Mouse (Mus musculus) spleen, adult 2 months (tissue): ENCODE data around the gene Sgip1. TPM values are rescaled to one million over a fixed set of nuclear protein-coding genes. Genes with fewer than 3 reads are reported as not detected.

ENCODE experiments used
- DNase-seq, 2 experiments: peaks; one replicate each; pipeline versions ENCODE4 v3.0.0 to v3.0.0-alpha.2; 2012 to 2021; ENCODE audit warnings: low spot score in 2 of 2, low read depth in 1 of 2
- H3K27ac ChIP-seq: fragments of 200-500 bp; 2 replicates; pipeline ENCODE4 v1.5.1; 2012; ENCODE audit warnings: low read length, inconsistent platforms; ENCODE audit not compliant: insufficient read depth
- H3K27me3 ChIP-seq: fragments of 200-500 bp; 2 replicates; pipeline ENCODE4 v1.6.1; 2012; ENCODE audit warnings: mild to moderate bottlenecking, moderate library complexity, low read length, inconsistent platforms; ENCODE audit not compliant: control insufficient read depth, insufficient read depth
- H3K36me3 ChIP-seq: fragments of 200-500 bp; 2 replicates; pipeline ENCODE4 v1.6.1; 2012; ENCODE audit warnings: mild to moderate bottlenecking, low read length, inconsistent platforms; ENCODE audit not compliant: control insufficient read depth, insufficient read depth
- H3K4me1 ChIP-seq: fragments of 200-500 bp; 2 replicates; pipeline ENCODE4 v1.6.1; 2011; ENCODE audit warnings: inconsistent platforms; ENCODE audit not compliant: control insufficient read depth, insufficient read depth, insufficient read length
- H3K4me3 ChIP-seq: fragments of 200-500 bp; 2 replicates; pipeline ENCODE4 v1.5.1; 2011; ENCODE audit warnings: mild to moderate bottlenecking, inconsistent platforms; ENCODE audit not compliant: insufficient read depth, insufficient read length; ENCODE audit errors: extremely low read depth
- CTCF ChIP-seq: fragments of 200-500 bp; IDR thresholded peaks from 2 replicates; pipeline ENCODE4 v1.5.1; 2011; ENCODE audit warnings: mild to moderate bottlenecking, inconsistent platforms; ENCODE audit not compliant: insufficient read depth, insufficient read length, insufficient replicate concordance; ENCODE audit errors: extremely low read depth
- POLR2A ChIP-seq: fragments of 200-500 bp; IDR thresholded peaks from 2 replicates; pipeline ENCODE4 v1.6.1; 2011; ENCODE audit warnings: low read depth, low read length, inconsistent platforms
- WGBS: fragments of 180-500 bp; shearing (Covaris S2); methylation state at CpG from one replicate; pipeline ENCODE4 v1.1.7; 2018; 5-methylcytosine and 5-hydroxymethylcytosine counted together
- polyA plus RNA-seq: library from polyadenylated mRNA; depleted of rRNA; stranded (reverse); fragments of >200 nt; gene quantifications from 2 replicates; pipeline ENCODE4 v1.2.3, GENCODE M21; 2012

Gene Sgip1
- polyA plus RNA-seq, 1 experiment = 0.60 TPM

DNA sequence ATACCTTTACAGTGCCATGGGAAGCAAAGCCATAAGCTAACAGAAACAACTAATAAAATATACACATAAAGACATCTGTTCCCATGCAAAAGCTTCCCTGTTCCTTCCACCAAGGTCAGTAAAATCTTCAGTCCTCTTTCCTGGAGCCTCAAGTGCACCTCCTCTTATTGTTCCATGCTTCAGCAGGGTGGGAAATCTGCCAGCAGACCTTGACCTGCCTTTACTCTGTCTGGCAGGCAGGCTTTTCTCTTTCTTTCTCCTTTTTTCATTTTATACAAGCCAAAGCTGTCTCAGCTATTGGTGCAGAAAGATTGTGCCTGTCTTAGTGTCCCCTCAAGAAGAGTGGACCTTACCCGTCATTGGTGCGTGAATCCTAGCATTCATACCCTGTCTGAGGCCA, 154.8 kb downstream of the Sgip1 start:
- TF ChIP-seq POLR2A (no peak), CTCF (no peak)
- no peak for DNase-seq

DNA sequence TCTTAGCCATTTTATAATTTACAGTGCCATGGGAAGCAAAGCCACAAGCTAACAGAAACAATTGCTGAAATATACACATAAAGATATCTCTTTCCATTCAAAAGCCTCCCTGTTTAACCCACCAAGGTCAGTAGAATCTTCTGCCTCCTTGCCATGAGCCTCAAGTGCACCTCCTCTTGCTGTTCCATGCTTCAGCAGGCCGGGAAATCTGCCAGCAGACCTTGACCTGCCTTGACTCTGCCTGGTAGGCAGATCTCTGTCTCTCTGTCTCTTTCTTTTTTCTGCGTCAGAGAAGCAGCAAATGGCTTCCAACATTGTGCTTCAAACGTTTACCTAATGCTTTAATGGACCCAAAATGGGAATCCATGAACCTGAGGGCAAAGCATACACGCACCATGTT, 157.9 kb downstream of the Sgip1 start:
- no peak for DNase-seq
- no peaks in the 10 kb centered on the region for H3K4me1 ChIP-seq
- H3K36me3 ChIP-seq = no peaks in the 10 kb centered on the region
- no peak overlapping the region for H3K4me3 ChIP-seq
- 87% methylated on average over 4 of the region's 4 CpGs for WGBS
- TF ChIP-seq CTCF (no peak), POLR2A (no peak)
- no peaks in the 10 kb centered on the region for H3K27me3 ChIP-seq
- no peak overlapping the region for H3K27ac ChIP-seq

More for the DNA sequence above, 154.8 kb downstream of the Sgip1 start:
- H3K36me3 ChIP-seq = no peaks in the 10 kb centered on the region
- no peaks in the 10 kb centered on the region for H3K4me1 ChIP-seq
- H3K27ac ChIP-seq = no peak overlapping the region
- H3K27me3 ChIP-seq = no peaks in the 10 kb centered on the region
- H3K4me3 ChIP-seq = no peak overlapping the region
- WGBS = 88% methylated on average over 2 of the region's 2 CpGs

DNA sequence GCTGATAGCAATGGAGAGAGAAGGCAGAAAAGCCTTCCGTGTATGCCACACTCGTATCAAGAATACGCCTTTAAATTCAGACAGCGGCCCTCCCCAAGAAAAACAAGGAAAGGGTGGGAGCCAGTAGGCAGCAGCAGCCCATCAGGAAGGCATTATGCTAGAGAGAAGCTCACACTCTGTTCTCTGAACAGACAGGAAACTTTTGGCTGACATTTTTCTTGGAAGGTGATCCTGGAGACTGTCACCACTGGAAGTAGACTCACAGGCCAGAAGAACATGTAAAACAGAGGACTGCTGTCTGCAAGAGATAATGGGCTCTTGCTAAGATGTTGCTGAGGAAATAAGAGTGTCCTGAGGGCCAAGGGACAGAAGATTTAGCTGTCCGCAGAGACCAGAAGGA, 158.6 kb downstream of the Sgip1 start:
- no peak for DNase-seq
- Histone ChIP-seq H3K4me1 (no peaks in the 10 kb centered on the region), H3K27me3 (no peaks in the 10 kb centered on the region), H3K27ac (no peak overlapping the region), H3K36me3 (no peaks in the 10 kb centered on the region), H3K4me3 (no peak overlapping the region)
- TF ChIP-seq CTCF = no peak
- TF ChIP-seq POLR2A = no peak
- 91% methylated on average over 5 of the region's 5 CpGs for WGBS

DNA sequence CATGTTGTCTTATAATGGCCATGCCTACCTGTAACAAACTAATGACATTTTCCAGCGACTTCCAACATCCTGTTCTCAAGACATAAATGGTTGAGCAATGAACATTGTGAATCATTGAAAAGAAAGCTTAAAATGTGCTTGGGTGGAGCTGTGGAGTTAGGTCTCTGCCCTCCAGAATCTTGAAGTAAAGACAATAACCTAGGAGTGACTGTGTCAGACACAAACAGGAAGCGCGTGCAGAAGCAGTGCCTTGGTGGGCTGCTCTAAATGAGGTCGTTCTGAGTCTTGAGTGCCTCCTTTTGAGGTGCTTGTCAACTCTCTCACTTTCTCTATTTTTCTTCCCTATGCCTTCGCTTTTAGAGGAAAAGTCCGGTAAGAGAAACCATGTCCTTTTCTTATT, 159.1 kb downstream of the Sgip1 start:
- 67% methylated on average over 6 of the region's 6 CpGs for WGBS
- H3K4me1 ChIP-seq = no peaks in the 10 kb centered on the region
- no peak overlapping the region for H3K27ac ChIP-seq
- H3K4me3 ChIP-seq = no peak overlapping the region
- TF ChIP-seq POLR2A = no peak
- no peak for TF ChIP-seq CTCF
- no peak for DNase-seq
- H3K36me3 ChIP-seq = no peaks in the 10 kb centered on the region
- H3K27me3 ChIP-seq = no peaks in the 10 kb centered on the region

DNA sequence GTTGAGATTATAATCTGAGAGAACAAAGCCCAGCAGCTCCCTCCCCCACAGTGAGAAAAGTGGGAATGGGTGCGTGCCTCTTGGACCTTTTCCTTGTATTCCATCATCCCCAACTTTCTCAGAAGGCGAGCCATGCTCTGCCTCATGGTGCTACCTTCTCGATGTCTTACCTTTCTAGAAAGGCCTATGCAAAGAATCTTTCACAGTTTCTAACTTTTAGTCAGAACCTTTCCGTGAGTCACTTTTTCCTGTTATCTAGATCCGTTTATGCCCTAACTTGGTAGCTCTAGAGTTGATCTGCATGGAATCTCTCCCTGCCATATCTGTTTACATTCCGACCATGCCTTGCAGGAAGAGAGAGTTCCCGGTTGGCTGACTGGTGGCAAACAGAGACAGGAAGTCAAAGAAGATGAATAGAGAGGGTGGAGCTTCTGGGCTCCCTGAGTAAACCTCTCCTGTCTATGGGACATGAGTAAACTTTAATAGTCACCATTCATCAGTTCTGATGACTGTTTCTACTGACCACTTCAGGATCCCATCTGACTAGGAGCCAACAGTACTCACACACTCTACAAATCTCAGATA, 166.8 kb downstream of the Sgip1 start:
- Histone ChIP-seq H3K4me1 (no peaks in the 10 kb centered on the region), H3K36me3 (no peaks in the 10 kb centered on the region), H3K4me3 (no peak overlapping the region), H3K27ac (no peak overlapping the region), H3K27me3 (no peaks in the 10 kb centered on the region)
- WGBS = 75% methylated on average over 7 of the region's 7 CpGs
- no peak for DNase-seq
- TF ChIP-seq CTCF = no peak

DNA sequence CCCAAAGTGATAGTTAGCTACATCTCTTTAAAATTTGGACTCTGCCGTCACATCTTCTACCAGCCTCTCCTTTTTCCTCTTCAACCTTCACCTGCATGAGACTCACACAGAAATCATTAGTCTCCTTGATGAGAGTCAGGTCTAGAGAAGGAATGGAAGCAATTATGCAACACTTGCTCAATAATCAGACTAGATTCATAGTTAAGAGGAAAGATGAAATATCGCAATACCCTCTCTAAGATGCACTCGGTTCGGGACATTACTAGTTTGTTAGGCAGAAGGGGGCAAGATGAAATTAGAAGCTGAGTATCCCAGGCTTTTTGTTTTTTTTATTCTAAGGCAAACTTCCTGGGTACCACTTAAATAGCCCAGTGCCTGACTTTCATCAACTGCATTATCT, 169.1 kb downstream of the Sgip1 start:
- TF ChIP-seq POLR2A (no peak), CTCF (no peak)
- Histone ChIP-seq H3K4me1 (no peaks in the 10 kb centered on the region), H3K4me3 (no peak overlapping the region), H3K36me3 (no peaks in the 10 kb centered on the region), H3K27ac (no peak overlapping the region), H3K27me3 (no peaks in the 10 kb centered on the region)
- no peak for DNase-seq
- WGBS = 91% methylated on average over 4 of the region's 4 CpGs

DNA sequence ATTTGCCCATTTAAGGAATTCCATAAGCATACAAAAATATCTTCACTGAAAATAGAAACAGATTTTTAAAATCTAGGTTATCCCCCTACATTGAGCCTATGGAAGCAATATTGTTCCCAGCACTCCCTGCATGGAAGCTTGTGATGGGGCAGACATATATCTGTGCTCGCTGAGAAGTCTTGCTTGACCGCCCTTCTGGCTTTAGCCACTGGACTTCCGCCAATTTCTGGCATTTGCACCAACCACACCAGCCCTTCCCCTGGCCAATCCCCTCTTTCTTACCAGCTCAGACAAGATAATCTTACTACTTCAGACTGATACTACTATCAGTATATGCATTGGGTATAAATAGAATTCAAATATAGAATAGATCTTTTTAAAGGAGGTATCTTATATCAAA, 172.1 kb downstream of the Sgip1 start:
- H3K36me3 ChIP-seq = no peaks in the 10 kb centered on the region
- TF ChIP-seq POLR2A = no peak
- no peak for TF ChIP-seq CTCF
- H3K4me1 ChIP-seq = no peaks in the 10 kb centered on the region
- no peak overlapping the region for H3K4me3 ChIP-seq
- no peak overlapping the region for H3K27ac ChIP-seq
- no peaks in the 10 kb centered on the region for H3K27me3 ChIP-seq
- DNase-seq = no peak
- 93% methylated on average over 3 of the region's 3 CpGs for WGBS
